Mouse (Mus musculus): ENCODE results near the gene Arhgef25. TPM values are rescaled to one million over a fixed set of nuclear protein-coding genes. Genes with fewer than 3 reads are reported as not detected.

Gene Arhgef25
- total RNA-seq (2021) = 10 to 100 TPM; 34.7 to 45.3 TPM
- long read RNA-seq, experiment 1, partial matches to known transcripts = 3 of 5 reads
- long read RNA-seq, experiment 1, other reads (novel, unspliced or antisense) = 1 of 5 reads
- long read RNA-seq, experiment 2, transcript Arhgef25-205 (15 exons, 2,475 nt) = minor isoform, 10 of 65 reads
- long read RNA-seq, experiment 2, transcript Arhgef25-201 (16 exons, 2,218 nt) = major isoform, 20 of 65 reads
- long read RNA-seq, experiment 2, partial matches to known transcripts = 7 of 65 reads
- long read RNA-seq, experiment 2, other reads (novel, unspliced or antisense) = 27 of 65 reads

- DNase-seq (ENCODE audit: low spot score in 2 of 2) = no peak
Measured at GRCm38 (mm10) chr10:127189651-127190381, at the start of gene Arhgef25. Gene Arhgef25 (minus strand): TSS chr10:127190083.

DNA sequence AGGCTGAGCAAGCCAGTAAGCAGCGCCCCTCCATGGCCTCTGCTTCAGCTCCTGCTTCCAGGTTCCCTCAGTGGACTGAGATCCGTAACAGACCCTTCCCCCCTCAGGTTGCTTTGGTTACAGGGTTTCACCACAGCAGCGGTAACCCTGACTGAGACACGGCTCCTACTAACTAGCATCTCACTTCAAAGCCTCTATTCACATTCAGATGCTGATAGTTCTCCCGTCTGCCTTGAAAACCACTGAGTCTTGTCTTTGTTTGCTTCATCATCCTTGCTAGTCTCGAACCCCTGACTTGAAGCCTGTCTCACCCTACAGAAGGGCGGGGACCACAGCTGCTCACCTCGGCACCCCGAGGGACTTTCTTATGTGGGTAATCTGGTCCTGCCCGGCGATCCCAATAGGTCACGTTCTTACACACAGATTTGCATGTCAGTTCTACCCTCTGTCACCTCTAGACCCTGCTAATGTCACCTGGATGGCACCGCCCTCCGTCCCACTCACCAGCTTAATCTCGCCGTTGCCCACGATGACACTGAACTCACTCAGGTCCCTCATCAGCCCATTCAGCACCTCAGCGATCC lies 48.5 kb upstream of the Arhgef25 start:
- no peak for DNase-seq (ENCODE audit: low spot score in 2 of 2)

DNA sequence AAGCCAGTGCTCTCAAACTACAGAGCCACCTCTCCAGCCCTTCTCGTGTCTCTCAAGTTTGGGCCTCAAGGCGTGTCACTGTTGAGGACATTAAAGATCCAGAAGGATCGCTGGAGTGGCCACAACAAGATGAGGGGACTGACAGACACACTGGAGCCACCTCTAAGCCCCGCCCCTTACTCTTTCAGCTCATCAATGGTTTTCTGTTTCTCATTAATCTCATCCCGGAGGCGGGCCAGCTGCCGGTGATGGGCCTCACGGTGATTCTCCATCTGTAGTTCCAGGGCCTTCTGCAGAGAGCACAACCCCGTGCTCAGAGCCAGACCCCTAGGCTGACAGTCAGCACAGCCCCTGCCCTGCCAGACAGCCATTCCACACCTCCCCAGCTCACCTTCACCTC lies 46.7 kb upstream of the Arhgef25 start:
- no peak for DNase-seq (ENCODE audit: low spot score in 2 of 2)

- DNase-seq (ENCODE audit: low spot score in 2 of 2) = no peak
Measured at GRCm38 (mm10) chr10:127233141-127233540, 43.3 kb upstream of the Arhgef25 start.

GRCm38 (mm10) chr10:127231741-127232140 lies 41.9 kb upstream of the Arhgef25 start:
- no peak for DNase-seq (ENCODE audit: low spot score in 2 of 2)

- DNase-seq (ENCODE audit: low spot score in 2 of 2) = no peak
Measured at GRCm38 (mm10) chr10:127230693-127231092, 40.8 kb upstream of the Arhgef25 start.

GRCm38 (mm10) chr10:127228897-127229296 lies 39.0 kb upstream of the Arhgef25 start:
- no peak for DNase-seq (ENCODE audit: low spot score in 2 of 2)

DNA sequence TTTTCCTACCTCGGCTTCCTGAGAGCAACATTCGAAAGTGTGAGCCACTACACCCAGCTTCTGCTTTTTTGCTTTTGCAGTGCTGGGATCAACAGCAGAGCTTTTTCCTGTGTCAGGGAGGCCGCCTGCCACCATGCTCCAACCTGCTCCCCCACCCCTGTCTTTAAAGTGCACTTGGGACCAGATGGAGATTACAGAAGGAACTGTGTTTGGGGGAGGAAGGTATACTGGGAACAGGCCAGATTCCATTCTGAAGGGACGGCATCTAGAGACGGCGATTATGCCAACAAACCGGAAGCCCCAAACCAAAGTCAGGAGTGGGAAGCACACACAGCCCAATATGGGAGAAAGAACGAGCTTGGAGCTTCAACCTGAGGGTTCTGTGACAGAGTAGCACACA lies 37.3 kb upstream of the Arhgef25 start:
- no peak for DNase-seq (ENCODE audit: low spot score in 2 of 2)

DNA sequence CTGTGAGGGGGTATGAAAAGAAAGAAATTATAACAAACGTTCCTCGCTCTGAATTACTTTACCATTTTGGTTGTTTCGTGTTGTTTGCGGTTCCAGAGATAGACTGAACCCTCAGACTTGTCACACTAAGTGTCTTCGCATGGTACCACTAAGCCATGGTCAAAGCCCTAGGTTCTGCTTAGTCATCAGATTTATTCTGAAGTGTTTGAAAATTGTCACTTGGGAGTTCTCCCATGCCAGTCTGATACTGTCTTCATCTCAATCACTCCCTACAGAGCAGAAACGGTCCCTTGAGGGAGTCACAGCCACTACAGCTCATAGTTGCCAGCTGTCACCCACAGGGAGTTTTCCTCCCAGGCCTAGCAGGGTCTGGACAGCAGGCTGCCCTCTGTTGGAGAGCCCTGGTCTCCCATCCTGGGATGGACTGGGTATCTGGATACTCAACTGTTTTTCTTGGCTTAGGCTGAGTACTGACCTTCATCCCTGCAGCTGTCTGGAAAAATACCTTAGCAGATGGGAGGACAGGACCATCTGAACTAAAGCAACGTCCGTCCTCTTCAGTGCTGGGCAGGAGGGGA lies 36.5 kb upstream of the Arhgef25 start:
- no peak for DNase-seq (ENCODE audit: low spot score in 2 of 2)

DNA sequence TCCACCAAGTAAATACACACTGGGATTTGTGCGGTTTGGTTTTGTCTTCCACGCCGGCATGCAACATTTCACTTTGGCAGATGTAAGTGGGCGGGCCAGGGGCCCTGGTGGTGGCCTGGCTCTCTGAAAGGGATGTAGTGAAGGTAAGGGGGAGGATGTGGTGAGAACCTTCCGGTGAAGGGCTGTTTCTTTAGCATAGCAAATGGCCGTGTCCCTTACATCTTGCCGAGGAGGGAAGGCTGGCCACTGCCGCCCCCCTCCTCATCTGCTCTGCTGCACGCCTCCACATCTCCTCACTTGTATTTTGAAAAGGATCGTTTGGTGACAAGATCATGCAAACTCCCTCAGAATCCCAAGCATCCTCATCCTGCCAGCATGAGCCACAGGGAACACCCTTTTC lies 35.8 kb upstream of the Arhgef25 start:
- no peak for DNase-seq (ENCODE audit: low spot score in 2 of 2)

- no peak for DNase-seq (ENCODE audit: low spot score in 2 of 2)
Measured at GRCm38 (mm10) chr10:127225213-127225612, 35.3 kb upstream of the Arhgef25 start.

DNA sequence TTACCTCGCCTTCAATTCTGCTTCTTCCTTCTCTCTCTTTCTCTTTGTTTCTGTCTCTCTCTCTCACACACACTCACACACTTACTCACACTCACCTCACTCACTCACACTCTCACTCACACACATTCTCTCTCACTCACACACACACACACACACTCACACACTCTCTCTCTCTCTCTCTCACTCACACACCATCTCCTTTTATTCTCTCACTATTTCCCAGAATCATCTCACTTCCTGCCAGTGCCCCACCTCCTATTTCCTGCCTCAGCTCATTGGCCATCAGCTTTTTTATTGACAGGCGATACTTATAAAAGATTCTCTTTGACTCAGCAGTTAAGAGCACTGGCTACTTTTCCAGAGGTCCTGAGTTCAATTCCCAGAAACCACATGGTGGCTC lies 28.5 kb upstream of the Arhgef25 start:
- DNase-seq (ENCODE audit: low spot score in 2 of 2) = no peak

GRCm38 (mm10) chr10:127217177-127217576 lies 27.3 kb upstream of the Arhgef25 start:
- no peak for DNase-seq (ENCODE audit: low spot score in 2 of 2)

DNA sequence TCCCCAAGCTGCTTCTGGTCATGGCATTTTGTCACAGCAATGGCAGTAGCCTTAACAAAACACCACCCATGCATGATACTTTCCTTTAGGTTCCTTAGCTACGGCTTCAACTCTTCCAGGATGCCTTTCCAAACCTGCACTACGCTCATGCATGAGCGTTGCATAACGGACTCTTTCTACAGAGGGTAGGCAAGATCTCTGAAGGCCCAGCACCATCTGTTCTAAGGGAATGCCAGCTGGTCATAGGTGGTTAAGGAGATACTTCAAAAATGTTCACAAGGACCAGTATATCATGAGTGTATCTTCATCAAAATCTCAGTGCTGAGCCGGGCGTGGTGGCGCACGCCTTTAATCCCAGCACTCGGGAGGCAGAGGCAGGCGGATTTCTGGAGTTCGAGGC lies 26.6 kb upstream of the Arhgef25 start:
- no peak for DNase-seq (ENCODE audit: low spot score in 2 of 2)

DNA sequence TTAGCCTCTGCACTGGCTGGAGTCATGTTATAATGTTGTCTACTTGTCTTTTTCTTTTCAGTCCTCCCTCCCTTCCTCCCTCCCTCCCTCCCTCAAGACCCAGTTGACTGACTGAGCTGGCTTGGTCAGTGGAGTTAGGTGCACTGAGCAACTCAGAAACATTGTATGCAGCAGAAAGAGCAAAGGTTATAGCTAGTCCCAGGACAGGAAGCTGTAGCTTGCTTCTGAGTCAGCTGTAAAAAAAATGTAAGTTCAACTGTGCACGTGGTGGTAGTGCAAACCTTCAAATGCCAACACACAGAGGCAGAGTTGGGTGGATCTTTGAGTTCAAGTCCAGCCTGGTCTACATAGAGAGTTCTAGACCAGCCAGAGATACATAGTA lies 24.5 kb upstream of the Arhgef25 start:
- no peak for DNase-seq (ENCODE audit: low spot score in 2 of 2)

- DNase-seq (ENCODE audit: low spot score in 2 of 2) = no peak
Measured at GRCm38 (mm10) chr10:127213704-127214421, 24.0 kb upstream of the Arhgef25 start.

DNA sequence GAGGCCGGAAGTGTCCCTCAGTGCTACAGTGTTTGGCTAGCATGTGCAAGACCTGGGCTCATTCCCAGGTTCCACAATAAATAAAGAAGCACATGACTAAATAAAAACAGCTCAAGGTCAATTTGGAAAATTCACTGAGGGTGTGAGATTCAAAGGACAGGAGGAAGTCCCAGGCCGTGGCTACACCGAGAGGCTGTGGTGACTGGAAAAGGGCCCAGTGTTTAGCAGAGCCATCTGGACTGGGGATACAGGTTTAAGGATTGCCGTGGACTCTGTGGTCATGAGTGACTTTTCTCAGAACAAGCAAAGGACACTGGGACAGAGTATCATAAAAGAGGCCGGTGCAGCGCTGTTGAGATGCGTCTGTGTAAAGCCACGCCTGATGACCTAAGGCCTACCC lies 23.4 kb upstream of the Arhgef25 start:
- no peak for DNase-seq (ENCODE audit: low spot score in 2 of 2)

GRCm38 (mm10) chr10:127211414-127211854 lies 21.6 kb upstream of the Arhgef25 start, which contains the start of gene Pip4k2c:
Gene Pip4k2c (minus strand): TSS chr10:127211585.
- DNase-seq (ENCODE audit: low spot score in 2 of 2) = peak; percentile 77 to 83

DNA sequence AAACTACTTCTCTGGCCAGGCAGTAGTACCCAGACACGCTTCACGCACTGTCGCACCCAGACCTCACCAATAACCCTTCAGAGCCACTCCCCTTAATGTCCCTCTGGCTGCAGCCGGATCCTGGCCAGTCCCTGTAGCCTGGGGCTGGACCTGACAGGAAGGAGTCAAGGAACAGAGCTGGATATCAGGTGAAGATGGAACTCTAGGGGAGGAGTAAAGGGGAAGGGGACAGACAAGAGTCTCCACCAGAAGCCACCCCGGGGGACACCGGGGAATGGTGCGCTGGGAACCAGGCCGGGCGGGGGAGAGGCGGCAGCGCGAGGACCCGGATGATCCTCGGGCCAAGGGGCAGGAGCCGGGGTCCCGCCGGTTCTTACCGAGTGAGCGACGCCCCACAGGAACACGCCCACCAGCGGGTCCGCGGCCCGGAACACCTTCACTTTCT lies 21.1 kb upstream of the Arhgef25 start:
- no peak for DNase-seq (ENCODE audit: low spot score in 2 of 2)

GRCm38 (mm10) chr10:127209928-127210570 lies 20.2 kb upstream of the Arhgef25 start:
- no peak for DNase-seq (ENCODE audit: low spot score in 2 of 2)

DNA sequence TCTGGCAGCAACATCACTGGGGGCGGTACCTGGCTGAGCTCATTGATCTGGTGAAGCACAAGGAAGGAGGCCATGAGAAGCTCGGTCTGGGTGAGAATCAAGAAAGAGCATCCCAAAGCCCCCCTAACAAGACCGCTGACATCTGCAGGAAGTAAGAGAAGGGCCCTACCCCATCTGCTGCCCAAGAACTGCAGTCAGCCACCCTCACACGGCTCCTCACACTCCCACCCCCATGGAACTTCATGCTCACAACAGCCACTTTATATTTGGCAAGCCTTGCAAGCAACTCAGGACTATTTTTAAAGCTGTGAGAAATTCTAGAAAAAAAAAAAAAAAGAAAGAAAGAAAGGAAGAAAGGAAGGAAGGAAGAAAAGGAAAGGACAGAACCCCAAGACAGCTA lies 19.0 kb upstream of the Arhgef25 start:
- no peak for DNase-seq (ENCODE audit: low spot score in 2 of 2)

Measured in adrenal gland, postnatal 4 days (tissue).